Mouse (Mus musculus): Measurements from ENCODE around the gene Pde1c. TPM values are rescaled to one million over a fixed set of nuclear protein-coding genes. Genes with fewer than 3 reads are reported as not detected.

Pde1c gene
- total and polyA plus RNA-seq, 2 experiments = 0.37 TPM; not detected in 1

DNA sequence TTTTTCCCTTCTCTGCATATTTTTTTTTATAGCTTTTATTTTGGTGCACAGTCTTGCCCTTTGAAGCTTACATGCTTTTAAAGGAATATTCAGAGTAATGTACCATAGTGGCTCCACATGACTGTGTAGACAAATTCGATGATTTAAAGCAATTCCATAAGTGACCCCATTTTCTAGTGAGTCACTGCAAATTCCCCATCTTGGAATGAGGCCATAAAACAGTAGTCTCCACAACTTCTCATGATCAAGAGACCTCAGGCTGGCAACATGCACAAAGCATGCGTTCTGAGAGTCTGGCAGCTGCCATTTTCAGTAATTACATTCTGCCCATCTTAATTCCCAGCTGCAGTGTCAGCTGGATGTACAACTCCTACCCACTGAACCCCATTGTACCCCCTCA lies 297.2 kb downstream of the Pde1c start:
- no peaks in the 10 kb centered on the region for H3K79me2 ChIP-seq (ENCODE audit: control insufficient read depth, insufficient read depth, low read length)
- WGBS = 87% methylated on average over 2 of the region's 2 CpGs
- H3K4me3 ChIP-seq (ENCODE audit: insufficient read depth, low read depth, low read length) = no peak overlapping the region
- H3K9ac ChIP-seq (ENCODE audit: low read depth, low read length) = no peak overlapping the region
- no peak for DNase-seq (ENCODE audit: extremely low read depth, low read depth, low spot score)
- H3K27me3 ChIP-seq (ENCODE audit: control insufficient read depth, insufficient read depth, low read length) = no peaks in the 10 kb centered on the region
- no peaks in the 10 kb centered on the region for H3K36me3 ChIP-seq (ENCODE audit: control insufficient read depth, insufficient read depth, low read length)
- TF ChIP-seq POLR2A (IDR thresholded peaks at IDR 0.05; ENCODE audit: extremely low read depth, insufficient read depth, low read length) = no peak
- no peak for TF ChIP-seq CTCF (IDR thresholded peaks at IDR 0.05; ENCODE audit: low read depth, low read length)
- no peaks in the 10 kb centered on the region for H3K4me1 ChIP-seq (ENCODE audit: control insufficient read depth, insufficient read depth, low read length)
- no peak overlapping the region for H3K27ac ChIP-seq (replicated peaks; ENCODE audit: insufficient read depth, low read depth, low read length)

DNA sequence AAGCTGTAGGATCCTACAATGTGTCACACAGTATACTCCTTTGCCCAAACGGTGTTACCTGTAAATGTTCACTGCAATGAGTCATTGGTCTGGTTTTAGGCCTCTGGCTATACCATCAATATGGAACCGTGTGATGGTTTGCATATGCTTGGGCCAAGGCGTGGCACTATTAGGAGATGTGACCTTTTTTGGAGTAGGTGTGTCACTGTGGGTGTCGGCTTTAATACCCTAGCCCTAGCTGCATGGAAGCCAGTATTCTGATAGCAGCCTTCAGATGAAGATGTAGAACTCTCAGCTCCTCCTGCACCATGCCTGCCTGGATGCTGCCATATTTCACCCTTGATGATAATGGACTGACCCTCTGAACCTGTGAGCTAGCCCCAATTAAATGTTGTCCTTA lies 304.4 kb downstream of the Pde1c start:
- Histone ChIP-seq H3K4me3 (ENCODE audit: insufficient read depth, low read depth, low read length) (no peak overlapping the region), H3K79me2 (ENCODE audit: control insufficient read depth, insufficient read depth, low read length) (no peaks in the 10 kb centered on the region), H3K9ac (ENCODE audit: low read depth, low read length) (no peak overlapping the region), H3K27ac (replicated peaks; ENCODE audit: insufficient read depth, low read depth, low read length) (no peak overlapping the region), H3K27me3 (ENCODE audit: control insufficient read depth, insufficient read depth, low read length) (no peaks in the 10 kb centered on the region), H3K4me1 (ENCODE audit: control insufficient read depth, insufficient read depth, low read length) (no peaks in the 10 kb centered on the region), H3K36me3 (ENCODE audit: control insufficient read depth, insufficient read depth, low read length) (no peaks in the 10 kb centered on the region)
- 92% methylated on average over 4 of the region's 4 CpGs for WGBS
- no peak for TF ChIP-seq POLR2A (IDR thresholded peaks at IDR 0.05; ENCODE audit: extremely low read depth, insufficient read depth, low read length)
- no peak for TF ChIP-seq CTCF (IDR thresholded peaks at IDR 0.05; ENCODE audit: low read depth, low read length)
- no peak for DNase-seq (ENCODE audit: extremely low read depth, low read depth, low spot score)

DNA sequence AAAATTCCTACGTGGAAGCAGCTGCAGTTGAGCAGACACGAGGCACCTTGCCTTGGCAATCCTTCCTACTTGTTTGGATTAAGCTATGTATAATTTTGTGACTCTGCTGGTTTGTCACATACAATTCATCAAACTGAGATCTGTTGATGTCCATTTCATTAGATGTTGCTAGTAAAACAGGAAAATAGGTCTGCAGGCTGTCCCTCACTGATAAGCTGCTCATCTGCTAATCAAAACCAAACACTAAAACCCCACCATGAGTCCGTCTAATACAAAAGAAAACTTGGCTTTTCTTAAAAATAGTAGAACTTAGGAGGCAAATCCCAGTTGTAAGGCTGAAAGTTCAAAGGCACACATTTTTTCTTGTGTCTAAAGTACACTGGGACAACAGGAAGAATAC lies 308.8 kb downstream of the Pde1c start:
- Histone ChIP-seq H3K27ac (replicated peaks; ENCODE audit: insufficient read depth, low read depth, low read length) (no peak overlapping the region), H3K27me3 (ENCODE audit: control insufficient read depth, insufficient read depth, low read length) (no peaks in the 10 kb centered on the region), H3K4me1 (ENCODE audit: control insufficient read depth, insufficient read depth, low read length) (no peaks in the 10 kb centered on the region), H3K36me3 (ENCODE audit: control insufficient read depth, insufficient read depth, low read length) (no peaks in the 10 kb centered on the region), H3K4me3 (ENCODE audit: insufficient read depth, low read depth, low read length) (no peak overlapping the region), H3K9ac (ENCODE audit: low read depth, low read length) (no peak overlapping the region), H3K79me2 (ENCODE audit: control insufficient read depth, insufficient read depth, low read length) (no peaks in the 10 kb centered on the region)
- no peak for TF ChIP-seq CTCF (IDR thresholded peaks at IDR 0.05; ENCODE audit: low read depth, low read length)
- TF ChIP-seq POLR2A (IDR thresholded peaks at IDR 0.05; ENCODE audit: extremely low read depth, insufficient read depth, low read length) = no peak
- no peak for DNase-seq (ENCODE audit: extremely low read depth, low read depth, low spot score)
- 69% methylated on average over 3 of the region's 3 CpGs for WGBS

DNA sequence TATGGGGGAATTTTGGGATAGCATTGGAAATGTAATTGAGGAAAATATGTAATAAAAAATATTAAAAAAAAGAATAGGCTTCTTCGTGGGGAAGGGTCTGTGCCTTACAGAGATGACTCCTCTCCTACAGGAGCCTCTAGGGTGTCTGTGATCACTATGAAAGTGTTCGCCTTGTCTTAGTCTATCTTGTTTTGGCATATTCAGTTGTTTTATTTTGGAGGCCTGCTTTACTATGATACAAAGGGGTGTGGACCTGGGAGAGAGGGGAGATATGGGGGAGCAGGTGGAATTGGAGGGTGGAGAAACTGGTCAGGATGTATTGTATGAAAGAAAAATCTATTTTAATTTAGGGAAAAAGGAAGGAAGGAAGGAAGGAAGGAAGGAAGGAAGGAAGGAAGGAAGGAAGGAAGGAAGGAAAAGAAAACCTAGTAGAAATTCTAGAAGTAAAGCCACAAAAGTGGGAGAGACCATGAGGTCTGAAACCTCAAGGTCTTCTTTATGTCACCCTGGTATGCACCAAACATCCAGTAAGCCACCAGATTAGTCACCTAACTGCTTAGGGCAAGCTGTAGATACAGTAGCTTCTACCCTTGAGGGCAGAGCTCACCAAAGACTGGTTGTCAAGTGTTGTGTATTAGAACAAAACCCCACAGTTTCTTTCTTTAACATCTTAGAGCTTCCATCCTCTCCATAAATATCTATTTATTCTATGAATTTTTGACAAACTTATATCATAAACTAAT lies 311.2 kb downstream of the Pde1c start:
- H3K79me2 ChIP-seq (ENCODE audit: control insufficient read depth, insufficient read depth, low read length) = no peaks in the 10 kb centered on the region
- H3K36me3 ChIP-seq (ENCODE audit: control insufficient read depth, insufficient read depth, low read length) = no peaks in the 10 kb centered on the region
- H3K9ac ChIP-seq (ENCODE audit: low read depth, low read length) = no peak overlapping the region
- H3K4me3 ChIP-seq (ENCODE audit: insufficient read depth, low read depth, low read length) = no peak overlapping the region
- H3K4me1 ChIP-seq (ENCODE audit: control insufficient read depth, insufficient read depth, low read length) = no peaks in the 10 kb centered on the region
- no peak for DNase-seq (ENCODE audit: extremely low read depth, low read depth, low spot score)
- H3K27ac ChIP-seq (replicated peaks; ENCODE audit: insufficient read depth, low read depth, low read length) = no peak overlapping the region
- no peak for TF ChIP-seq CTCF (IDR thresholded peaks at IDR 0.05; ENCODE audit: low read depth, low read length)
- no peak for TF ChIP-seq POLR2A (IDR thresholded peaks at IDR 0.05; ENCODE audit: extremely low read depth, insufficient read depth, low read length)
- WGBS = 88% methylated on average over 2 of the region's 2 CpGs
- no peaks in the 10 kb centered on the region for H3K27me3 ChIP-seq (ENCODE audit: control insufficient read depth, insufficient read depth, low read length)

DNA sequence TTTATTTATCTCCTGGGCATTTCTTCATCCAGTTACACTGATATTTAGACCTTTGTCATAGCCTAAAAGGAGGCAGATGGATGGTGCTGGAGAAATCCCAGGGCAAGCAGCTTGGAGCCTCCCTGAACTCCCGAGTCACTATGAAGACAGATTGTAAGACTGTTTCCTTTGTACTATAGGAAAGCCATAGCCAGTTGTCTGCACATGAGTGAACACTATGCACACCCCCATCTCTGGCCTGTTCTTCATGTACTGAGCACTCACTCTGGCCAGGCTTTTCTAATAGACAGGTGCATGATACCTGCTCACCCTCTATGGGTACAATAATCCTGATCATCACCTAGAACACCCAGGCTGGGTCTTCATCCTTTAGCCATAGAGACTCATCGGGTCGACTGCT lies 318.8 kb downstream of the Pde1c start:
- Histone ChIP-seq H3K27ac (replicated peaks; ENCODE audit: insufficient read depth, low read depth, low read length) (no peak overlapping the region), H3K27me3 (ENCODE audit: control insufficient read depth, insufficient read depth, low read length) (no peaks in the 10 kb centered on the region), H3K4me3 (ENCODE audit: insufficient read depth, low read depth, low read length) (no peak overlapping the region), H3K9ac (ENCODE audit: low read depth, low read length) (no peak overlapping the region), H3K79me2 (ENCODE audit: control insufficient read depth, insufficient read depth, low read length) (no peaks in the 10 kb centered on the region), H3K36me3 (ENCODE audit: control insufficient read depth, insufficient read depth, low read length) (no peaks in the 10 kb centered on the region), H3K4me1 (ENCODE audit: control insufficient read depth, insufficient read depth, low read length) (no peaks in the 10 kb centered on the region)
- no peak for TF ChIP-seq POLR2A (IDR thresholded peaks at IDR 0.05; ENCODE audit: extremely low read depth, insufficient read depth, low read length)
- no peak for TF ChIP-seq CTCF (IDR thresholded peaks at IDR 0.05; ENCODE audit: low read depth, low read length)
- 85% methylated on average over 3 of the region's 3 CpGs for WGBS
- DNase-seq (ENCODE audit: extremely low read depth, low read depth, low spot score) = no peak

DNA sequence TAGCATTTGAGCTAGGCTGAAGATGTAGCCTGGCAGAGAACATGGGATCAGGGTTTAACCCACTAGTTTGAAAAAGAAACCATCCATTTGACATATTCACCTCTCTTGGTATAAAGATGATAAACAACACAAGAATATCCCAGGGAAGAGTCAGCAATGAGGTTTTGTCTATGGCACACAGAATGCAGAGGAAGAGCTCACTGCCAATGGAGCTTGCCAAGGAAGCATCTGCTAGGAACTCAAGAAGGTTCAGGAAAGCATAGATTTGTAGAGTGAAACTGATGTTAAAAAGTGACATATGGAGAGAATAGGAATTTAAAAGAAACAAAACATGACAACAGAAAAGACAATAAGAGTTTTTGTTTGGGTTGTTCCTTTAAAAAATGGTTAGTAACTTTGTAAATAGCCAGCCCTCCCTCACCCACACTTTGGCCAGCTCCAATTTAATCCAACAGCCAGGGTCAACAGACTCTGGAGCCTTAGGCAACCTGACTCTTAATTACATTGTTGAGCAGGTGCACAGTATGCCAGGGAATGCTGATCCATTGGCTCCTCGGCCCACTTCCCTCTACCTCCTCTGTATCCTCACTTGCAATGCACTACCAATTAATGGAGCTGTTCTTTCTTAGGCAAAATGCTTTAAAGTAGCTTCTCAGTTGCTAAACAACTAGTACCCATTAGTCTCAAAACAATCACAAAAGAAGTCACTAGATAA lies 377.3 kb downstream of the Pde1c start:
- no peaks in the 10 kb centered on the region for H3K4me1 ChIP-seq (ENCODE audit: control insufficient read depth, insufficient read depth, low read length)
- TF ChIP-seq POLR2A (IDR thresholded peaks at IDR 0.05; ENCODE audit: extremely low read depth, insufficient read depth, low read length) (no peak), CTCF (IDR thresholded peaks at IDR 0.05; ENCODE audit: low read depth, low read length) (no peak)
- H3K4me3 ChIP-seq (ENCODE audit: insufficient read depth, low read depth, low read length) = no peak overlapping the region
- no peak overlapping the region for H3K9ac ChIP-seq (ENCODE audit: low read depth, low read length)
- WGBS = 50% methylated on average over 1 of the region's 1 CpGs
- no peaks in the 10 kb centered on the region for H3K36me3 ChIP-seq (ENCODE audit: control insufficient read depth, insufficient read depth, low read length)
- H3K27me3 ChIP-seq (ENCODE audit: control insufficient read depth, insufficient read depth, low read length) = no peaks in the 10 kb centered on the region
- no peaks in the 10 kb centered on the region for H3K79me2 ChIP-seq (ENCODE audit: control insufficient read depth, insufficient read depth, low read length)
- no peak for DNase-seq (ENCODE audit: extremely low read depth, low read depth, low spot score)
- H3K27ac ChIP-seq (replicated peaks; ENCODE audit: insufficient read depth, low read depth, low read length) = no peak overlapping the region
